Mouse (Mus musculus) C2C12 (cell line): ENCODE data around the gene Hip1r.

Experiments used
- CEBPB ChIP-seq: IDR thresholded peaks from one replicate; pipeline ENCODE4 v1.6.1; 2011; ENCODE audit warnings: low read depth, mild to moderate bottlenecking, control low read depth, moderate library complexity
- CTCF ChIP-seq: IDR thresholded peaks from one replicate; pipeline ENCODE4 v1.5.1; 2011; ENCODE audit not compliant: control insufficient read depth, insufficient read depth, insufficient read length
- MYOD1 ChIP-seq: IDR thresholded peaks from one replicate; pipeline ENCODE4 v1.6.1; 2011; ENCODE audit warnings: low read depth; ENCODE audit not compliant: control insufficient read depth, insufficient read length
- MYOG ChIP-seq: IDR thresholded peaks from one replicate; pipeline ENCODE4 v1.6.1; 2011; ENCODE audit not compliant: control insufficient read depth, insufficient read length; ENCODE audit errors: extremely low read depth
- USF1 ChIP-seq: IDR thresholded peaks from one replicate; pipeline ENCODE4 v1.6.1; 2011; ENCODE audit warnings: low read depth, mild to moderate bottlenecking, control low read depth, moderate library complexity

GRCm38 (mm10) chr5:124017941-124018340, 44.5 kb downstream of the Hip1r start:
- no peak for TF ChIP-seq CTCF
- TF ChIP-seq CEBPB = no peak
- TF ChIP-seq USF1 = no peak
- no peak for TF ChIP-seq MYOG
- no peak for TF ChIP-seq MYOD1
